Mouse (Mus musculus) kidney, adult 2 months (tissue): ENCODE results near the gene Otog. TPM values are rescaled to one million over a fixed set of nuclear protein-coding genes. Genes with fewer than 3 reads are reported as not detected.

Experiments
- DNase-seq: peaks from one replicate; pipeline ENCODE4 v3.0.0; 2021
- H3K27ac ChIP-seq: fragments of 200-500 bp; 2 replicates; pipeline ENCODE4 v1.5.1; 2012; ENCODE audit warnings: low read depth, low read length, control low read depth, inconsistent platforms; ENCODE audit not compliant: insufficient read depth
- H3K27me3 ChIP-seq: fragments of 200-500 bp; replicated peaks from 2 replicates; pipeline ENCODE4 v1.6.1; 2012; ENCODE audit warnings: mild to moderate bottlenecking, moderate library complexity, low read length, inconsistent platforms; ENCODE audit not compliant: control insufficient read depth, insufficient read depth
- H3K36me3 ChIP-seq: fragments of 200-500 bp; 2 replicates; pipeline ENCODE4 v1.6.1; 2012; ENCODE audit warnings: mild to moderate bottlenecking, moderate library complexity, low read length, inconsistent platforms; ENCODE audit not compliant: control insufficient read depth, insufficient read depth
- H3K4me1 ChIP-seq: fragments of 200-500 bp; 2 replicates; pipeline ENCODE4 v1.6.1; 2011; ENCODE audit warnings: low read length; ENCODE audit not compliant: control insufficient read depth, insufficient read depth
- H3K4me3 ChIP-seq: fragments of 200-500 bp; 2 replicates; pipeline ENCODE4 v1.5.1; 2011; ENCODE audit warnings: mild to moderate bottlenecking, low read depth, low read length, control low read depth; ENCODE audit not compliant: insufficient read depth
- CTCF ChIP-seq: fragments of 200-500 bp; conservative IDR thresholded peaks from 2 replicates; pipeline ENCODE4 v1.5.1; 2011; ENCODE audit warnings: low read depth, mild to moderate bottlenecking, control low read depth, low read length, moderate library complexity, mixed read lengths; ENCODE audit not compliant: insufficient read depth, insufficient read length
- POLR2A ChIP-seq: fragments of 200-500 bp; IDR thresholded peaks from one replicate; pipeline ENCODE4 v1.6.1; 2011; ENCODE audit warnings: low read depth, low read length, control low read depth
- WGBS: fragments of 180-500 bp; shearing (Covaris S2); methylation state at CpG from one replicate; pipeline ENCODE4 v1.1.7; 2018; 5-methylcytosine and 5-hydroxymethylcytosine counted together
- polyA plus RNA-seq: library from polyadenylated mRNA; depleted of rRNA; stranded (reverse); fragments of >200 nt; gene quantifications from 2 replicates; pipeline ENCODE4 v1.2.3, GENCODE M21; 2012; rRNA removed

The Otog gene
- polyA plus RNA-seq, 1 experiment: 0.06 TPM

GRCm38 (mm10) chr7:46352748-46353147, 112.0 kb downstream of the Otog start:
- H3K27me3 ChIP-seq: no peaks in the 10 kb centered on the region; the same call in 1 of the 2 replicates
- TF ChIP-seq POLR2A (no peak), CTCF (no peak)
- no peak overlapping the region for H3K27ac ChIP-seq
- WGBS: 66% methylated on average over 2 of the region's 2 CpGs
- no peak for DNase-seq
- no peaks in the 10 kb centered on the region for H3K4me1 ChIP-seq
- H3K36me3 ChIP-seq: no peaks in the 10 kb centered on the region
- no peak overlapping the region for H3K4me3 ChIP-seq

GRCm38 (mm10) chr7:46353216-46353615, 112.4 kb downstream of the Otog start:
- Histone ChIP-seq H3K36me3 (no peaks in the 10 kb centered on the region), H3K4me1 (no peaks in the 10 kb centered on the region), H3K27ac (no peak overlapping the region), H3K4me3 (no peak overlapping the region), H3K27me3 (no peaks in the 10 kb centered on the region; the same call in 1 of the 2 replicates)
- 26% methylated on average over 8 of the region's 8 CpGs for WGBS
- DNase-seq: no peak
- TF ChIP-seq POLR2A (no peak), CTCF (no peak)

GRCm38 (mm10) chr7:46353875-46354274, 113.1 kb downstream of the Otog start:
- DNase-seq: no peak
- Histone ChIP-seq H3K4me3 (no peak overlapping the region), H3K27me3 (no peaks in the 10 kb centered on the region; the same call in 1 of the 2 replicates), H3K27ac (no peak overlapping the region), H3K4me1 (no peaks in the 10 kb centered on the region), H3K36me3 (no peaks in the 10 kb centered on the region)
- TF ChIP-seq CTCF (no peak), POLR2A (no peak)
- 33% methylated on average over 4 of the region's 4 CpGs for WGBS

Other genes with a start within 250 kb of the Otog start
- 13.2 and 21.1 TPM in 2 replicates for gene Abcc6, start 210.7 kb upstream of the Otog start, polyA plus RNA-seq
- gene Nomo1, start 207.3 kb upstream of the Otog start, polyA plus RNA-seq: 36.4 and 36.8 TPM in 2 replicates
- gene Kcnj11, start 140.2 kb upstream of the Otog start, polyA plus RNA-seq: 0.90 and 1.7 TPM in 2 replicates
- gene Abcc8, start 61.0 kb upstream of the Otog start, polyA plus RNA-seq: 0.30 and 0.64 TPM in 2 replicates
- gene Ush1c, start 2.5 kb upstream of the Otog start, polyA plus RNA-seq: 50.8 and 52.4 TPM in 2 replicates
- 0.20 TPM in 1 of 2 replicates, not detected in the other for gene Myod1, start 135.5 kb downstream of the Otog start, polyA plus RNA-seq
- 0.05 and 0.23 TPM in 2 replicates for gene Kcnc1, start 155.5 kb downstream of the Otog start, polyA plus RNA-seq